Mouse (Mus musculus) liver, embryonic 16.5 days (tissue): ENCODE data around the gene Jph3. TPM values are rescaled to one million over a fixed set of nuclear protein-coding genes. Genes with fewer than 3 reads are reported as not detected.

Source experiments
- ATAC-seq: fragments of 200-750 bp; cut with Nextera tagmentation; 2 replicates; pipeline ENCODE4 v1.8.0; 2017; ENCODE audit warnings: low read depth, mild to moderate bottlenecking, moderate number of reproducible peaks, moderate library complexity
- H3K27ac ChIP-seq: fragments of 300-500 bp; sonication (generic); 2 replicates; pipeline ENCODE4 v1.5.1; 2014; ENCODE audit warnings: mild to moderate bottlenecking, low read length
- H3K27me3 ChIP-seq: fragments of 300-500 bp; sonication (generic); 2 replicates; pipeline ENCODE4 v1.6.1; 2014; ENCODE audit warnings: low read depth, low read length, mixed read lengths; ENCODE audit not compliant: control insufficient read depth, insufficient read depth
- H3K36me3 ChIP-seq: fragments of 300-500 bp; sonication (generic); 2 replicates; pipeline ENCODE4 v1.6.1; 2014; ENCODE audit warnings: mild to moderate bottlenecking; ENCODE audit not compliant: control insufficient read depth, insufficient read depth
- H3K4me1 ChIP-seq: fragments of 300-500 bp; sonication (generic); 2 replicates; pipeline ENCODE4 v1.6.1; 2014; ENCODE audit warnings: low read depth, low read length, mixed read lengths; ENCODE audit not compliant: control insufficient read depth
- H3K4me2 ChIP-seq: fragments of 300-500 bp; sonication (generic); 2 replicates; pipeline ENCODE4 v1.6.1; 2014; ENCODE audit warnings: low read depth, low read length, mixed read lengths
- H3K4me3 ChIP-seq: fragments of 300-500 bp; sonication (generic); 2 replicates; pipeline ENCODE4 v1.5.1; 2014; ENCODE audit warnings: low read depth, mild to moderate bottlenecking, low read length
- H3K9ac ChIP-seq: fragments of 300-500 bp; sonication (generic); 2 replicates; pipeline ENCODE4 v1.6.1; 2014; ENCODE audit warnings: low read depth, low read length
- H3K9me3 ChIP-seq: fragments of 300-500 bp; sonication (generic); replicated peaks from 2 replicates; pipeline ENCODE4 v1.6.1; 2016; ENCODE audit warnings: low read length; ENCODE audit not compliant: control insufficient read depth
- WGBS: fragments of 180-500 bp; shearing (Covaris S2); extraction: QIAGEN DNeasy Blood & Tissue Kit; methylation state at CpG from one replicate; pipeline ENCODE4 v1.1.7; 2014; ENCODE audit not compliant: insufficient replicate concordance; 5-methylcytosine and 5-hydroxymethylcytosine counted together
- polyA plus RNA-seq: library from polyadenylated mRNA; unstranded; fragments of >200 nt; fragmentation: Nextera tagmentation; extraction: Ambion mirVana; gene quantifications from 2 replicates; pipeline ENCODE4 v1.2.1, GENCODE M21; 2015

Jph3 gene
- polyA plus RNA-seq, 1 experiment from 2014 or later, result 0.08 TPM

GRCm38 (mm10) chr8:121788786-121789185 is 59.4 kb downstream of the Jph3 start:
- H3K9me3 ChIP-seq, result no peaks in the 10 kb centered on the region
- WGBS, result 60% methylated on average over 8 of the region's 8 CpGs
- ATAC-seq, result no peak

GRCm38 (mm10) chr8:121792159-121792558 is 62.7 kb downstream of the Jph3 start:
- no peak overlapping the region for H3K9ac ChIP-seq
- 14% methylated on average over 7 of the region's 7 CpGs for WGBS

More at GRCm38 (mm10) chr8:121788786-121789185, 59.4 kb downstream of the Jph3 start:
- Histone ChIP-seq H3K27me3 (no peaks in the 10 kb centered on the region), H3K9ac (no peak overlapping the region), H3K36me3 (no peaks in the 10 kb centered on the region), H3K27ac (no peak overlapping the region), H3K4me3 (no peak overlapping the region), H3K4me2 (no peak overlapping the region), H3K4me1 (no peaks in the 10 kb centered on the region)

DNA sequence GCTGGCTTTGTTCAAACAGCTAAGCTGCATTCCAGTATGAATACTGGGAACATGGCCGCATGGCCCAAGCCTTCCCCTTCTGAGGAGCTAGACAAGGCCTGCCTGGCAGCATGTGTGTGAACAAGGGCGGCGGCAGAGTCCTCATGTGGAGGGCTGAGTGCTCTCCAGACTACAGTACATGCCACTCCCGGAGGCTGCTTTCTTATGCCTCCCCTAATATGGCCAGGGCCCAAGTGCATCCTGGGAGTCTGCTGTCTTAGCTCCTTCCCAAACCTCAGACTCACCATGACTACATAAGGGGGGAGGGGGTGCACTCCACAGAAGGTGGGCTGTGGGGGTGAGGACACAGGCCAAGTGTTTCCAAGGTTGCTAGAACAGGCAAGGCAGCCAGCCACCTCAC is 63.2 kb downstream of the Jph3 start:
- Histone ChIP-seq H3K36me3 (no peaks in the 10 kb centered on the region), H3K4me1 (no peaks in the 10 kb centered on the region), H3K4me2 (no peak overlapping the region), H3K9me3 (no peaks in the 10 kb centered on the region), H3K27me3 (no peaks in the 10 kb centered on the region), H3K9ac (no peak overlapping the region), H3K27ac (peak overlapping the region; percentile 56), H3K4me3 (no peak overlapping the region)
- ATAC-seq, result no peak
- 63% methylated on average over 4 of the region's 4 CpGs for WGBS

More at GRCm38 (mm10) chr8:121792159-121792558, 62.7 kb downstream of the Jph3 start:
- no peaks in the 10 kb centered on the region for H3K36me3 ChIP-seq
- no peaks in the 10 kb centered on the region for H3K9me3 ChIP-seq
- H3K4me3 ChIP-seq, result no peak overlapping the region
- no peaks in the 10 kb centered on the region for H3K27me3 ChIP-seq
- H3K27ac ChIP-seq, result peak overlapping the region; percentile 65
- H3K4me2 ChIP-seq, result no peak overlapping the region
- ATAC-seq, result peak; percentile 60
- no peaks in the 10 kb centered on the region for H3K4me1 ChIP-seq

DNA sequence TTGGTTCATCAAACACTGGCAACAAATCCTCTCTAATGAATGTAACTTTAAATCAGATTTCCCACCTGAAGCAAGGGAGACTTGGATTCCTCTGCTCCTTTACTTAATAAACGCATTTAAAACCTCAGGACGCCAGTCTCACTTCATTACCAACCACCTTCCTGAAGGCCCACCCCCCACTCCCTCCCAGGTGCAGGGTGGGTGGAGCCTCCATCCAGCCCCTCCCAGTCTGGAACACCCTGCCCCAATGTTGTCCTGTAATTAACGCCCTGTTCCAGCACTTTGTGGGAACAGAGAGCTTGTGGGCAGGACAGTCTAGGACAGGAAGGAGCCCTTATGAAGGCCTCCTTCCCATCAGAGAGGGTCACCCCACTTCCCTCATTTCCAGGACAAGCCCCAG is 64.7 kb downstream of the Jph3 start:
- Histone ChIP-seq H3K27me3 (no peaks in the 10 kb centered on the region), H3K9ac (no peak overlapping the region), H3K4me2 (no peak overlapping the region), H3K4me3 (no peak overlapping the region), H3K9me3 (no peaks in the 10 kb centered on the region), H3K36me3 (no peaks in the 10 kb centered on the region), H3K4me1 (no peaks in the 10 kb centered on the region), H3K27ac (no peak overlapping the region)
- 54% methylated on average over 3 of the region's 3 CpGs for WGBS
- ATAC-seq, result no peak

GRCm38 (mm10) chr8:121795461-121795860 is 66.0 kb downstream of the Jph3 start:
- Histone ChIP-seq H3K36me3 (no peaks in the 10 kb centered on the region), H3K4me2 (no peak overlapping the region), H3K4me3 (no peak overlapping the region), H3K9ac (no peak overlapping the region), H3K4me1 (no peaks in the 10 kb centered on the region), H3K9me3 (no peaks in the 10 kb centered on the region), H3K27me3 (no peaks in the 10 kb centered on the region), H3K27ac (no peak overlapping the region)
- WGBS, result 76% methylated on average over 8 of the region's 8 CpGs
- no peak for ATAC-seq

DNA sequence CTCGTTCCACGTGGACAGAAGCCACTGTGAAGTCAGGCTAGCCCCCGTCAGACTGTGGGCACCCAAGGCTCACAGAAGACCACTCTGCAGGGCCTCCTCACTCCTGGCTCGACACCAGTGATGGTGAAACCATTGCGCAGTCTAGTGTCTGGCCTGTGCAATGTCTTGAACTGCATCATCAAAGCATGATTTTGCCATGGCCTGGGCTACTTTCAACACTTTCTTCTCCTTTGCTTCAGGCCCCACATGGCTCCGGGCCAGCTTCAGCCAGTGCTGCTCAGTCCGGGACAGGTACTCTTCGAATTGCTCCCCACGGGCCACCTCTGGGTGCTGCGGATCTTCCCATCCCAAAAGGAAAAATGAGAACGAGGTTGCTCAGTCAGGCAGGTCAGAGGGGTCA is 67.0 kb downstream of the Jph3 start:
- no peaks in the 10 kb centered on the region for H3K36me3 ChIP-seq
- ATAC-seq, result no peak; the same call in 1 of the 2 replicates
- no peak overlapping the region for H3K9ac ChIP-seq
- H3K4me2 ChIP-seq, result no peak overlapping the region
- no peak overlapping the region for H3K4me3 ChIP-seq
- H3K27ac ChIP-seq, result no peak overlapping the region
- H3K4me1 ChIP-seq, result no peaks in the 10 kb centered on the region
- H3K9me3 ChIP-seq, result no peaks in the 10 kb centered on the region
- 77% methylated on average over 11 of the region's 11 CpGs for WGBS
- no peaks in the 10 kb centered on the region for H3K27me3 ChIP-seq

DNA sequence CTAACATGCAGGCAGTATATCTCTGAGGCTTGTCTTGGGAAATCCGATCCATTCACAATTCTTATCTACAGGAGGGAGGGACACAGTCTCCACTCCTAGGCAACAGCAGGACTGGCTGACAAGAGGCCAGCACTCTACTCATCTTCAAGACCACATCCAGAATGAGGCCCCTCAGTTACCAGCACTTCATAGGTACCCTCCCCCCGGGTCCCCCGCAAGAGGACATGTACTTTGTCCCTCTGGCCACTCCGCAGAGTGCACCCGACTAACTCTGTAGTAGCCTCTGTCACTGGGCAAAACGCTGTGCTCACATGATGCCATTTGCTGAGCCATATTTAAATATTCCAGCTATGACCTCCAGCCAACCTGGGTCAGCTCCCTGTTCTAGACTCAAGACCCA is 69.0 kb downstream of the Jph3 start:
- no peak overlapping the region for H3K9ac ChIP-seq
- no peaks in the 10 kb centered on the region for H3K9me3 ChIP-seq
- WGBS, result 78% methylated on average over 6 of the region's 6 CpGs
- no peaks in the 10 kb centered on the region; the same call in 1 of the 2 replicates for H3K36me3 ChIP-seq
- no peaks in the 10 kb centered on the region for H3K27me3 ChIP-seq
- no peaks in the 10 kb centered on the region for H3K4me1 ChIP-seq
- no peak overlapping the region for H3K27ac ChIP-seq
- H3K4me2 ChIP-seq, result no peak overlapping the region
- ATAC-seq, result no peak
- no peak overlapping the region for H3K4me3 ChIP-seq

- Histone ChIP-seq H3K36me3 (peaks cover 10% of the 10 kb centered on the region), H3K4me1 (no peaks in the 10 kb centered on the region), H3K4me2 (no peak overlapping the region), H3K9ac (no peak overlapping the region), H3K27ac (no peak overlapping the region), H3K27me3 (no peaks in the 10 kb centered on the region), H3K4me3 (no peak overlapping the region), H3K9me3 (no peaks in the 10 kb centered on the region)
- WGBS, result 87% methylated on average over 5 of the region's 5 CpGs
- no peak for ATAC-seq
Measured at GRCm38 (mm10) chr8:121804829-121805228, 75.4 kb downstream of the Jph3 start.

DNA sequence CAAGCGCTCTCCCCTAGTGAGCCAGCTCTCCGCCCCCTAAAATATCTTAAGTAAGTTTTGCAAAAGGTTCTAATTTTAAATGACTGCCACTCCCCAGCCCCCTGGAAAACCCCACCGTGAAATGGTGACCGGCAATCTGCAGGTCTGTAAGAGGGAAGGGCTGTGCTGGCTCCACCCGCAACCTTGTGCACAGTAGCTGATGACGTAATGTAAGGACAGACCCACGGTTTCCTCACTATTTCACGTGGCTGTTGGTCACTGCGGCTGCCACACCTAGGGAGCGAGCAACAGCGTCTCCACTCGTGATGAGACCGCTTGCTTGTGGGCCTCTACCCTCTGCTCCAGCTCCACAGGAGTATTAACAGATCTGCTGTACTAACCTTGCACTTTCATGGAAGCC is 76.7 kb downstream of the Jph3 start:
- ATAC-seq, result no peak
- Histone ChIP-seq H3K36me3 (peaks cover 10% of the 10 kb centered on the region), H3K27ac (no peak overlapping the region)

More for the DNA sequence above, 76.7 kb downstream of the Jph3 start:
- WGBS, result 77% methylated on average over 13 of the region's 13 CpGs
- Histone ChIP-seq H3K9me3 (no peaks in the 10 kb centered on the region), H3K4me1 (no peaks in the 10 kb centered on the region), H3K27me3 (no peaks in the 10 kb centered on the region), H3K9ac (no peak overlapping the region), H3K4me2 (no peak overlapping the region), H3K4me3 (no peak overlapping the region)
